Mouse (Mus musculus) kidney, adult 2 months (tissue): ENCODE measurements around the gene Clip2.

Experiments used
- CTCF ChIP-seq: fragments of 200-500 bp; conservative IDR thresholded peaks from 2 replicates; pipeline ENCODE4 v1.5.1; 2011; ENCODE audit warnings: low read depth, mild to moderate bottlenecking, control low read depth, low read length, moderate library complexity, mixed read lengths; ENCODE audit not compliant: insufficient read depth, insufficient read length
- POLR2A ChIP-seq: fragments of 200-500 bp; IDR thresholded peaks from one replicate; pipeline ENCODE4 v1.6.1; 2011; ENCODE audit warnings: low read depth, low read length, control low read depth

DNA sequence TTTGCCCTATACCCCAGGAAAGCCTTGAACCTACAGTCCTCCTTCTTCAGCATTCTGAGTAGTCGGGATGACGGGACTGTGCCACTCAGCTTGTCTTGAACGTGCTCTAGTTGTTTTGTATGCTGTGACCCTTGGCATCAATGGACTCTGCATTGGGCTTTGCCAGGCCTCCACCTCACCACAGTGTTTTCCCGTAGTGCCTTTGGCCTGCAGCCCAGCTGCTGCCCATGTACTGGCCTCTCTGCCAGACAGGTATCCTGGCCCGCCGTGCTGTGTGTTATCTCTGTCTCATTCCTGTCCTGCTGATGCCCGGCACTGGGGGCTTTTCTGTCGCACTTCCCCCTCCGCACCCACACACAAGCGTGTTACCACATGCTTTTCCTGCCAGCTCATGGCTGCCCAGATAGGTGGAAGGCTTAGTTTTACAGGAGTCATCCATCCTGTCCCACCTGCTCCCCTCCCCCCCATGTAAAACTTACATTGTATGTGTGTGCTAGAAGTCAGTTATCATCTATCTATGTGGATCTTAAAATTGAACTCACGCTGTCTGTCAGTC, 39.9 kb upstream of the Clip2 start:
- TF ChIP-seq POLR2A (no peak), CTCF (no peak)
